In the genomic region with DNA sequence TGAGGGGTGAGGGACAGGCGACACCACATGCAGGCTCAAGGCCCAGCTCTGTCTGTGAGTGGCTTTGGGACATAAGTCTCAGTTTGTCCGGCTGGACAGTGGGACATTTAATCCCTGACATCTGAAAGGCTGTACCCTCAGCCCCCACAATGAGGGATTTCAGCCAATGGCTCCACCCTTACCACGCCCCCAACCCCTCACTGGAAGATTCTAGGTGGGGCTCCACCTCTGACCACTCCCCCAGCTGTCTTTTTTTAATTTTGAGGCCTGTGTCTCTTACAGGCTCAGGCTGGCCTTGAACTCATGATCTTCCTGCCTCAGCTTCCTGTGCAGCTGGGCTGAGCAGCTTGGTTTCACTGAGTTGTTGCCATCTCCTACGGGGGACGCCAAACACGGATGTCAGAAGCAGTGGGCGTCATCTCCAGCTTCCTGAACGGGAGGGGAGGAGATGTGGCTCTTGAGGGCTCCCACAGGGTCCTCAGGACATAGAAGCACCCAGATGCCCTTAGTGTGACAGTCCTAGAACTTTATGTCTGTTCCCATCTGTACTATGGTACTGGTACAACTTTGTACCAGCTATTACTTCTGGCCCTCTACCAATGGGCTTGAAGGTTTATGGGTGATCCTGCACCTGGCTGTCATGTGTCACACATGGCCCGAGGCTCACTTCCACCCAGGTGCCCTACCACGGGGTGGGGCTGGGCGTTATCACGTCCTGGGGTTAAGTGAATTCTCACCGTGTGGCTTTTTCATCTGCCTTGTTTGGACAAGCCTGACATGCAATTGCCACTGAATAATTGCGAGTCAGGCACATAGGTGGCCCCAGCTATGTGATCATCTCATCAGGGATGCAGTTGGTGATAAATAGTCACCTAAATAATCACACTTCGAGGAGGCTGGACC, we compare ENCODE assay signal across 8 mouse cellular contexts. TPM values are rescaled to one million over a fixed set of nuclear protein-coding genes. Genes with fewer than 3 reads are reported as not detected.
DNase-seq lines count a peak whose midpoint lies in the region; ATAC-seq and TF ChIP-seq lines count a peak whose summit lies in the region.

No protein-coding gene starts in this region.

- no peaks in the 10 kb centered on the region for H3K27me3 ChIP-seq in embryonic facial prominence, embryonic 13.5 days

- 65% methylated on average over 15 of the region's 15 CpGs for WGBS in embryonic facial prominence, embryonic 13.5 days

- TF ChIP-seq CTCF in gastrocnemius, adult 2 months (IDR thresholded peaks at IDR 0.05): no peak

- peak overlapping the region; percentile 96 for H3K27ac ChIP-seq in gastrocnemius, adult 2 months
- H3K27ac ChIP-seq in embryonic facial prominence, embryonic 13.5 days: no peak overlapping the region

- H3K9me3 ChIP-seq in embryonic facial prominence, embryonic 13.5 days: no peaks in the 10 kb centered on the region

- peak overlapping the region; percentile 68 for H3K4me3 ChIP-seq in gastrocnemius, adult 2 months
- H3K4me3 ChIP-seq in embryonic facial prominence, embryonic 13.5 days: no peak overlapping the region

- no peak overlapping the region for H3K4me2 ChIP-seq in embryonic facial prominence, embryonic 13.5 days

- intact Hi-C loops in gastrocnemius, adult 2 months (cut with DNase I): loop anchor here (2.0 kb wide), 1 partner anchor 26 kb away; no protein-coding TSS in a partner anchor

- H3K4me1 ChIP-seq in embryonic facial prominence, embryonic 13.5 days: peaks cover 32% of the 10 kb centered on the region

- no peak for ATAC-seq in embryonic facial prominence, embryonic 13.5 days (ENCODE audit: insufficient number of reproducible peaks, insufficient read depth, low FRiP score, low TSS enrichment, low read depth)

- no peaks in the 10 kb centered on the region for H3K36me3 ChIP-seq in embryonic facial prominence, embryonic 13.5 days

- H3K9ac ChIP-seq in embryonic facial prominence, embryonic 13.5 days: peak overlapping the region; percentile 8; the same call in 1 of the 2 replicates

- peak; percentile 42 for DNase-seq in gastrocnemius, adult 2 months
- no peak for DNase-seq in gastrocnemius, adult 18-20 months (ENCODE audit: low spot score)
- peak; percentile 7 for DNase-seq in ovary, postnatal 14 days (ENCODE audit: low spot score)
- no peak for DNase-seq in ovary, adult 18-20 months (ENCODE audit: low spot score)
- peak; percentile 32 to 36 for DNase-seq in layer of hippocampus, postnatal 10 days (ENCODE audit: low spot score in 2 of 2)
- peak; percentile 51 for DNase-seq in spleen, postnatal 36 days (ENCODE audit: low spot score in 2 of 2)
- DNase-seq in Muller cell, postnatal 12 days (ENCODE audit: inconsistent ontology term): no peak

RNA-seq across cellular contexts. Expression of gene Nfic, which starts 20.8 kb away (rescaled TPM):
- total RNA-seq in gastrocnemius, adult 2 months (2021): 100 to 1,000 TPM; 207 to 215 TPM
- 100 to 1,000 TPM; 232 to 244 TPM for total RNA-seq in gastrocnemius, adult 18-20 months (2021)
- polyA plus RNA-seq in embryonic facial prominence, embryonic 13.5 days (2015; fragmentation: Nextera tagmentation; extraction: Ambion mirVana): 87.0 and 96.1 TPM in 2 replicates
- 10 to 100 TPM; 51.2 to 55.8 TPM for total RNA-seq in layer of hippocampus, postnatal 10 days (2021)

RNA-seq across cellular contexts. Expression of gene Smim24, which starts 41.8 kb away (rescaled TPM):
- not detected for total RNA-seq in gastrocnemius, adult 2 months (2021)
- total RNA-seq in gastrocnemius, adult 18-20 months (2021): not detected
- polyA plus RNA-seq in embryonic facial prominence, embryonic 13.5 days (2015; fragmentation: Nextera tagmentation; extraction: Ambion mirVana): 3.1 and 7.1 TPM in 2 replicates
- 1 to 10 TPM; 2.6 to 3.0 TPM for total RNA-seq in layer of hippocampus, postnatal 10 days (2021)

RNA-seq across cellular contexts. Expression of gene Gm48552, which starts 45.8 kb away (rescaled TPM):
- 1 to 10 TPM in 1 of 2 experiments, under 1 TPM in 1; 0.84 to 1.0 TPM for total RNA-seq in gastrocnemius, adult 2 months (2021)
- under 1 TPM in 1 of 2 experiments, not detected in 1; 0.34 TPM for total RNA-seq in gastrocnemius, adult 18-20 months (2021)
- 1.2 and 1.5 TPM in 2 replicates for polyA plus RNA-seq in embryonic facial prominence, embryonic 13.5 days (2015; fragmentation: Nextera tagmentation; extraction: Ambion mirVana)
- total RNA-seq in layer of hippocampus, postnatal 10 days (2021): 1 to 10 TPM; 1.1 to 3.5 TPM

RNA-seq across cellular contexts. Expression of gene Celf5, which starts 47.9 kb away (rescaled TPM):
- under 1 TPM in 1 of 2 experiments, not detected in 1; 0.17 TPM for total RNA-seq in gastrocnemius, adult 2 months (2021)
- under 1 TPM; 0.05 to 0.07 TPM for total RNA-seq in gastrocnemius, adult 18-20 months (2021)
- 2.1 and 2.5 TPM in 2 replicates for polyA plus RNA-seq in embryonic facial prominence, embryonic 13.5 days (2015; fragmentation: Nextera tagmentation; extraction: Ambion mirVana)
- 100 to 1,000 TPM; 259 to 261 TPM for total RNA-seq in layer of hippocampus, postnatal 10 days (2021)

RNA-seq across cellular contexts. Expression of gene Gm48551, which starts 50.3 kb away (rescaled TPM):
- total RNA-seq in gastrocnemius, adult 2 months (2021): 1 to 10 TPM in 1 of 2 experiments, under 1 TPM in 1; 0.87 to 2.8 TPM
- under 1 TPM; 0.57 to 0.97 TPM for total RNA-seq in gastrocnemius, adult 18-20 months (2021)
- polyA plus RNA-seq in embryonic facial prominence, embryonic 13.5 days (2015; fragmentation: Nextera tagmentation; extraction: Ambion mirVana): 4.1 and 5.0 TPM in 2 replicates
- total RNA-seq in layer of hippocampus, postnatal 10 days (2021): 1 to 10 TPM; 2.3 to 4.5 TPM

Comparison
In these comparisons a context has a peak if more than half of its experiments do, and no peak if none do; other contexts are left out.
1. DNase-seq: peak in gastrocnemius, adult 2 months (single experiment), ovary, postnatal 14 days (single experiment), layer of hippocampus, postnatal 10 days (2 of 2) and spleen, postnatal 36 days (2 of 2); none in gastrocnemius, adult 18-20 months (single experiment), ovary, adult 18-20 months (single experiment) and Muller cell, postnatal 12 days (single experiment).